Mouse (Mus musculus): Measurements from ENCODE around the gene Rac3. TPM values are rescaled to one million over a fixed set of nuclear protein-coding genes. Genes with fewer than 3 reads are reported as not detected.

Gene Rac3
- polyA plus RNA-seq, 1 experiment from 2014 or later, result 28.8 TPM

DNA sequence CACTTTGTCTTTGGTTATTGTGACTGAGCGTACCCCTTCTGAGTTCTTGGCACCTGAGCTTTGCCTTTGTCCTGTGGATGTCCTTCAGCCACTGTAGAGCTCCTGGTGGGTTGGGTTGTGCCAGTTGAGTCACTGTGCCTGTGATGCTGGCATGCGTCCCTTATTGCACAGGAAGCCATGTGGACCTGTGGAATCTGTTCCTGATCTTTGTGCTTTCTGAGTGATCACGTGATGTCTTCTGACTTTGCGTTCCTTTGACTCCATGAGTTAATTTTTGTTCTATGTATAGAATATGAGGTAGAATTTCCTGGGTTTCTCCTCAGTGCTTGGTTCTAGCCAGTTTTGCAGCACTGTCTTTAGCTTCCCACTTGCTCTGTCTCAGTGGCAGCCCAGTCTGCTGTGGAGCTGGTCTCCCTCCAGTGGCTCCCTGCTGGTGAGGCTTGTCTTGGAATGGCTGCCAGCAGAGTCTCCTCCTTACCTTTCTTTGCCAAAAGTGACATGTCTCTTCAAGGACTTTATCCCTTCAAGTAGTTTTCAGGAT is 28.7 kb upstream of the Rac3 start:
- no peak for DNase-seq (ENCODE audit: low spot score)
- Histone ChIP-seq H3K27ac (no peak overlapping the region), H3K36me3 (peaks cover 86% of the 10 kb centered on the region), H3K4me3 (no peak overlapping the region), H3K9me3 (replicated peaks) (no peaks in the 10 kb centered on the region), H3K27me3 (ENCODE audit: low read depth, poor library complexity, severe bottlenecking) (no peaks in the 10 kb centered on the region), H3K4me1 (peaks cover 34% of the 10 kb centered on the region)
- WGBS, result 94% methylated on average over 4 of the region's 4 CpGs

GRCm38 (mm10) chr11:120693461-120693860 is 27.8 kb upstream of the Rac3 start:
- 85% methylated on average over 3 of the region's 3 CpGs for WGBS
- H3K27ac ChIP-seq, result peak overlapping the region; percentile 85
- DNase-seq (ENCODE audit: low spot score), result no peak
- peaks cover 44% of the 10 kb centered on the region for H3K4me1 ChIP-seq
- no peak overlapping the region for H3K4me3 ChIP-seq
- H3K9me3 ChIP-seq (replicated peaks), result no peaks in the 10 kb centered on the region
- no peaks in the 10 kb centered on the region for H3K27me3 ChIP-seq (ENCODE audit: low read depth, poor library complexity, severe bottlenecking)
- H3K36me3 ChIP-seq, result peaks cover 84% of the 10 kb centered on the region

DNA sequence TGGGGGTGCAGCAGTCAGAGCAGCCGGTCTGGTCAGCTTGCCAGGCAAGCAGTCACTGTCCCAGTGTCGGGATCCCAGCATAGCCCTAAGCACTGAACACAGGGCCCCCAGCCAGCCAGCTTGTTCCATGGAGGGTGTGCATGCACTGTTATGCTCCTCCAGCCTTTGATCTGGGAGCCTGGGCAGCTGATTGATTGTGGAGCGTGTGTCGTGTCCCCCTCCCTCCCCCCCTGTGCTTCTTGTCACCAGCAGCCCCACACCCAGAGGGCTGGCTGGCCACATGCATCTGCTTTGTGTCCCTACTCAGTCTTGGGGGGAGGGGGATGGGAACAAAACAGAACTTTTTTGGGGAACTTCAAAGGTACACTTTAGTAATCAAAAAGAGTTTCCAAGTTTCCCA is 26.1 kb upstream of the Rac3 start:
- Histone ChIP-seq H3K36me3 (peaks cover 86% of the 10 kb centered on the region), H3K27ac (peak overlapping the region; percentile 85), H3K27me3 (ENCODE audit: low read depth, poor library complexity, severe bottlenecking) (no peaks in the 10 kb centered on the region), H3K4me3 (peak overlapping the region; percentile 29; the same call in 1 of the 2 replicates), H3K9me3 (replicated peaks) (no peaks in the 10 kb centered on the region), H3K4me1 (peaks cover 61% of the 10 kb centered on the region)
- 10% methylated on average over 4 of the region's 4 CpGs for WGBS
- DNase-seq (ENCODE audit: low spot score), result peak; percentile 78

GRCm38 (mm10) chr11:120695641-120696040 is 25.6 kb upstream of the Rac3 start:
- 7% methylated on average over 12 of the region's 12 CpGs for WGBS
- Histone ChIP-seq H3K27ac (peak overlapping the region; percentile 85), H3K27me3 (ENCODE audit: low read depth, poor library complexity, severe bottlenecking) (no peaks in the 10 kb centered on the region), H3K9me3 (replicated peaks) (no peaks in the 10 kb centered on the region), H3K4me3 (peak overlapping the region; percentile 29), H3K36me3 (peaks cover 86% of the 10 kb centered on the region), H3K4me1 (peaks cover 65% of the 10 kb centered on the region)
- DNase-seq (ENCODE audit: low spot score), result peak; percentile 88

DNA sequence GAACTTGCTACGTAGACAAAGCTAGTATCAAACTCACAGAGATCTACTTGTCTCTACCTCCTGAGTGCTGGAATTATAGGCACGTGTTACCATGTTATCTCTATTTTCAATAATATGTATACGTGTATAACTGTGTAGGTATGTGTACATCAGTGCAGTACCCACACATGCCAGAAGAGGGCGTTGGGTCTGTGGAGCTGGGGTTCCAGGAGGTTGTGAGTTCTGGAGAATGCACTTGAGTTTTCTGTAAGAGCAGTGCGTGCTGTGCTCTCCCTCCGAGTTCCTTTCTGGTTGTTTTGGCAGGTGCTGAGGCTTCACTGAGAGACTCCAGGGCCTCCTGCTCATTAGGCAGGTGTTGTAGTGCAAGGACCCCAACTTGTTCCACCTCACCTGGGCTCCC is 24.7 kb upstream of the Rac3 start:
- peaks cover 67% of the 10 kb centered on the region for H3K4me1 ChIP-seq
- no peaks in the 10 kb centered on the region for H3K9me3 ChIP-seq (replicated peaks)
- H3K4me3 ChIP-seq, result no peak overlapping the region
- H3K27ac ChIP-seq, result peak overlapping the region; percentile 85; the same call in 1 of the 2 replicates
- 88% methylated on average over 6 of the region's 6 CpGs for WGBS
- H3K36me3 ChIP-seq, result peaks cover 87% of the 10 kb centered on the region
- no peaks in the 10 kb centered on the region for H3K27me3 ChIP-seq (ENCODE audit: low read depth, poor library complexity, severe bottlenecking)
- no peak for DNase-seq (ENCODE audit: low spot score)

- no peak for DNase-seq (ENCODE audit: low spot score)
- Histone ChIP-seq H3K27me3 (ENCODE audit: low read depth, poor library complexity, severe bottlenecking) (no peaks in the 10 kb centered on the region), H3K36me3 (peaks cover 86% of the 10 kb centered on the region), H3K4me1 (peaks cover 67% of the 10 kb centered on the region), H3K9me3 (replicated peaks) (no peaks in the 10 kb centered on the region), H3K27ac (peak overlapping the region; percentile 85), H3K4me3 (no peak overlapping the region)
- WGBS, result 39% methylated on average over 10 of the region's 10 CpGs
Observed at GRCm38 (mm10) chr11:120697741-120698140, 23.5 kb upstream of the Rac3 start.

- H3K9me3 ChIP-seq (replicated peaks), result no peaks in the 10 kb centered on the region
- 19% methylated on average over 15 of the region's 15 CpGs for WGBS
- peaks cover 78% of the 10 kb centered on the region for H3K4me1 ChIP-seq
- H3K36me3 ChIP-seq, result peaks cover 60% of the 10 kb centered on the region
- peak; percentile 63 for DNase-seq (ENCODE audit: low spot score)
- H3K4me3 ChIP-seq, result peak overlapping the region; percentile 37
- H3K27ac ChIP-seq, result peak overlapping the region; percentile 89
- H3K27me3 ChIP-seq (ENCODE audit: low read depth, poor library complexity, severe bottlenecking), result no peaks in the 10 kb centered on the region
Observed at GRCm38 (mm10) chr11:120703696-120704454, 17.4 kb upstream of the Rac3 start.

GRCm38 (mm10) chr11:120704486-120705325 is 16.6 kb upstream of the Rac3 start:
- H3K27me3 ChIP-seq (ENCODE audit: low read depth, poor library complexity, severe bottlenecking), result no peaks in the 10 kb centered on the region
- H3K27ac ChIP-seq, result peak overlapping the region; percentile 89
- peak; percentile 62 for DNase-seq (ENCODE audit: low spot score)
- H3K9me3 ChIP-seq (replicated peaks), result no peaks in the 10 kb centered on the region
- WGBS, result 6% methylated on average over 8 of the region's 8 CpGs
- H3K36me3 ChIP-seq, result peaks cover 60% of the 10 kb centered on the region
- peak overlapping the region; percentile 37 for H3K4me3 ChIP-seq
- H3K4me1 ChIP-seq, result peaks cover 78% of the 10 kb centered on the region

DNA sequence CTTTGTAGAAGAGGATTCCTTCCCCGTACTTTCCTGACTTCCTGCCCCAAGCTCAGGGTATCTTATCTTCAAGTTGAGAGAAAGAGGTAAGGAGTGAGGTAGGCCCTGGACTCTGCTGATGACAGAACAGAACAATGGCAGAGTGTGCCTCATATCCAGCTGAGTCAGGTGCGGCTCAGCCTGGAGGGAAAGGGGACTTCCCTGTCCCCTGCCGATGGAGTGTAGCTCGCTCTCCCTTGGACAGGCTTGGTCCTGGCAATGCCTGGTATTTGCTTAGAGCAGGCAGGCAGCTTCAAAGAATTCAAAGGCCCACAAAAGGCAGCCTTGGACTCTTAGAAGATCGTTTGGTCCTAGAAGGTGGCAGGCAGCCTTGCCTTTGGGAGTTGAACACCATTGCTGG is 15.2 kb upstream of the Rac3 start:
- no peak for DNase-seq (ENCODE audit: low spot score)
- Histone ChIP-seq H3K27ac (peak overlapping the region; percentile 89), H3K4me3 (0 out of 2 replicates have a peak overlapping the region, but pooled peaks have one; percentile 34), H3K27me3 (ENCODE audit: low read depth, poor library complexity, severe bottlenecking) (no peaks in the 10 kb centered on the region), H3K36me3 (peaks cover 60% of the 10 kb centered on the region), H3K9me3 (replicated peaks) (no peaks in the 10 kb centered on the region), H3K4me1 (peaks cover 81% of the 10 kb centered on the region)
- WGBS, result 63% methylated on average over 5 of the region's 5 CpGs

DNA sequence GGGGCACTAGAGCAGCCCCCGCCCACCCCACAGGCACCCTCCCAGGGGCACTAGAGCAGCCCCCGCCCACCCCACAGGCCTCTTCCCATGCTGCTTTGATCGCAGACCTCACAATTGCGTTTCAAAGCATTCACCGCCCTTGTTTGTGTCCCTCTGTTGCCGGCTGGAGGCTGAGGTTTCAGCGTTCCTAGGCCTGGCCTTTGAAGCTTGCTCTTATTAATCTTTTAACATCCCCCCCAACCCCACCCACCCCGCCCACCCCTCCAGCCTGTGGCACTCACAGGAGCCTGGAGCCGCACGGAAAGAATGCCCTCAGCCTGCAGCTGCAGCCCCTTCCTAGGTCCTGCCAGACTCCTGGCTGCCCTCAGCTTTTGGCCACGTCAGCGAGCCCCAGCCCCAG is 14.0 kb upstream of the Rac3 start:
- H3K36me3 ChIP-seq, result peaks cover 55% of the 10 kb centered on the region
- 3% methylated on average over 12 of the region's 12 CpGs for WGBS
- peak; percentile 62 for DNase-seq (ENCODE audit: low spot score)
- peak overlapping the region; percentile 34 for H3K4me3 ChIP-seq
- H3K27ac ChIP-seq, result peak overlapping the region; percentile 89
- no peaks in the 10 kb centered on the region for H3K27me3 ChIP-seq (ENCODE audit: low read depth, poor library complexity, severe bottlenecking)
- no peaks in the 10 kb centered on the region for H3K9me3 ChIP-seq (replicated peaks)
- H3K4me1 ChIP-seq, result peaks cover 92% of the 10 kb centered on the region

- Histone ChIP-seq H3K27ac (peak overlapping the region; percentile 89), H3K9me3 (replicated peaks) (no peaks in the 10 kb centered on the region), H3K4me1 (peaks cover 100% of the 10 kb centered on the region), H3K27me3 (ENCODE audit: low read depth, poor library complexity, severe bottlenecking) (no peaks in the 10 kb centered on the region), H3K36me3 (peaks cover 51% of the 10 kb centered on the region), H3K4me3 (peak overlapping the region; percentile 34; the same call in 1 of the 2 replicates)
- DNase-seq (ENCODE audit: low spot score), result no peak
- 15% methylated on average over 5 of the region's 5 CpGs for WGBS
Observed at GRCm38 (mm10) chr11:120707969-120708368, 13.3 kb upstream of the Rac3 start.

DNA sequence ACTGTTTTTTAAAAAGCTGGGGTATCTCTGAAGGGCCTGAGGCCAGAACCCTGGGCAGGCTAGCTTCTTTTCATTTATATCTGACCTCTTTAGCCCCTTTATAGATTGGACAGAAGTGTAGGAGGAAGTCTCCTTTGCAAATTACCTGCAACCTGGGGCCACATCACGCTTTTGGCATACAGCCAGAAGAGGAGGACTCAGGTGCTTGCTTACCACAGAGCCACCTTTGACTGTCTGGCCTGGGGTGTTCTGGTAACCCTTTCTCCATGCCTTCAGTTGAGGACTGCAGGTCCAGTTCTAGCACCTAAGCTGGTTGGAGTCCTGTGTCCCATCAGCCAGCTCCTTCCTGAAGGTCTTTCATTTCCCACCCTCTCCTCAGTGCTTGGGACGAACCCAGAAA is 11.7 kb upstream of the Rac3 start:
- DNase-seq (ENCODE audit: low spot score), result no peak
- peaks cover 97% of the 10 kb centered on the region for H3K4me1 ChIP-seq
- H3K9me3 ChIP-seq (replicated peaks), result no peaks in the 10 kb centered on the region
- H3K27ac ChIP-seq, result peak overlapping the region; percentile 89; the same call in 1 of the 2 replicates
- 78% methylated on average over 2 of the region's 2 CpGs for WGBS
- H3K36me3 ChIP-seq, result peaks cover 38% of the 10 kb centered on the region
- no peak overlapping the region for H3K4me3 ChIP-seq
- H3K27me3 ChIP-seq (ENCODE audit: low read depth, poor library complexity, severe bottlenecking), result no peaks in the 10 kb centered on the region

GRCm38 (mm10) chr11:120710672-120711071 is 10.6 kb upstream of the Rac3 start:
- Histone ChIP-seq H3K9me3 (replicated peaks) (no peaks in the 10 kb centered on the region), H3K36me3 (peaks cover 45% of the 10 kb centered on the region), H3K4me1 (peaks cover 95% of the 10 kb centered on the region), H3K27ac (peak overlapping the region; percentile 75), H3K27me3 (ENCODE audit: low read depth, poor library complexity, severe bottlenecking) (no peaks in the 10 kb centered on the region), H3K4me3 (peak overlapping the region; percentile 13)
- no peak for DNase-seq (ENCODE audit: low spot score)
- WGBS, result 18% methylated on average over 5 of the region's 5 CpGs
